Mouse (Mus musculus): ENCODE measurements around the gene Synrg. TPM values are rescaled to one million over a fixed set of nuclear protein-coding genes. Genes with fewer than 3 reads are reported as not detected.
A peak's percentile ranks its signal among the peaks of the same experiment; 100 is the strongest.

The Synrg gene
- total RNA-seq (2021): 10 to 100 TPM; 40.4 to 40.6 TPM
- long read RNA-seq, experiment 1, partial matches to known transcripts: 8 of 50 reads
- long read RNA-seq, experiment 1, other reads (novel, unspliced or antisense): 38 of 50 reads
- long read RNA-seq, experiment 2, transcript Synrg-207 (23 exons, 3,990 nt): major isoform, 5 of 41 reads
- long read RNA-seq, experiment 2, partial matches to known transcripts: 11 of 41 reads
- long read RNA-seq, experiment 2, other reads (novel, unspliced or antisense): 24 of 41 reads

DNA sequence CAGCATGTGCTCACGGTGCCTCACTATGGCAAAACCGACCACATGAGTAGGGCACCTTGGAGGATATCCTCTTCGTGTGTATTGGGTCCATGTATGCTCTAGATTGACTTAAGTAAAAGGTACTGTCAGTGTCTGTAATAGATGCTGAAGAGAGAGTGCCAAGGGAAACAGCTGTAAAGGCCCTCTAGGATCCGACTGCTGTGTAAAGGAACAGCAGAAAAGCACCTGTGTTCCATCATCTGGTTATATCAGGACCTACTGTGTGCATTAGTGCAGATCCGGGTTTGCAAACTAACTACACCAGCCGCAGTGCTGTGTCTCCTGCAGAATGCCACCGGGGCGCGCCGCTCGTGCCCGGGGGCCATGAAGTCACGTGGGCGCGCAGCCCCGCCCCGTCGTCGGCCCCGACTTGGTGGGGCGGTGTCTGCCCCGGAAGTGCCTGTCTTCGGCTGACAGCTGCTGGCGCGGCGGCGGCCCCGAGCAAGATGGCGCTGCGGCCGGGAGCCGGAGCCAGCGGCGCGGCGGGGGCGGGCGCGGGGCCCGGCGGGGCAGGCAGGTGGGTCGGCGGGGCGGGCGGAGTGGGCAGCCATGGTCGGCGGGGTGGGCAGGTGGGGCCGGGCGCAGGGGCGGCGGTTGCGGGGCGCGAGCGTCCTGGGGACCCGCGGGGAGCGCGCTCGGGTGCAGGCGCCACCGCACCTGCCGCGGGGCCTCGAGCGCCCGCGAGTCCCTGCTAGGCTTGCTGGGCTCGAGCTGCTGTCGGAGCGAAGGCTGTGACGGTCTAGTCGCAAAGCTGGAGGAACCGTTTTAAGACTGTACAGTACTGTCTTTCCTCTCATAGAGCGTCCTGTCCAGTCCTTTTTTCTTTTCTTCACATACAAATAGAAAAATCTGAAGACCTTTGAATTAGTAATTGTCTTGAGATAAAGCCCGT lies at the start of gene Synrg:
Gene Synrg (plus strand): TSS at position 438 of the 931 bp plus-strand sequence.
- DNase-seq (ENCODE audit: low spot score): peak; percentile 89

DNA sequence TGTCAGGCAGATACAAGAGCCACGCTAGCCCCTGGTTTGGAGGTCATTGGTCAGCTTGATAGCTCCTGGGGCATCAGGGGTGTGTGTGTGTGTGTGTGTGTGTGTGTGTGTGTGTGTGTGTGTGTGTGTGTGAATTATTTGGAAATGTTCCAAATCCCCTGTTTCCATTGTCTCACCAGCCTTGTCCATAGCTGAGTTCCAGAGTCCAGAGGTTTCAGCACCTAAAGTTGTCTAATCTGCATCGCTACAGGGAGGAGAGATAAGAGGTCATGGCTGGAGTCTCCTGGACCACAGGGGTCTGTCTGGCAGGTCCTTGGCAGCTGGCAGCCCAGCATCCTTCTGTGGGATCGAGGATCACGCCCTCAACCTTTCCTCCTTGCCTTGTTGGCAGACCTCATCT lies 49.7 kb upstream of the Synrg start:
- no peak for DNase-seq (ENCODE audit: low spot score)

DNA sequence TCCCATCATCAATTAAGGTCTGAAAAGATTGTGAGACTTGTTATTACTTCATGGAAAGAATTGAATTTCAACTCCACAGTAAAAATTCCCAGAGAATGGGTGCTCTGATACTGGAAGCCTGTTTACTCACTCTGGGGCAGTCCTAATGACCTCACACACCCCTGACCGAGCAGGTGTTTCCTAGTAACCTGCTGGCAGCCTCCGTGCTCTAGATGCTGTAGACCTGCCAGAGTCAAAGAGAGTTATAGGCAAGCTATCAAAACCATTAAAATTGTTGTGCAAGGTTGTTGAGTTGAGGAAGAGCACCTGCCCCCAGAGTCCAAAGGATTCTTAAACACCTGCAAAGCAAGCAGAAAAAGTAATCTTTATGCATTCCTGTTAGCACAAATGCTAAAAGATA lies 41.6 kb upstream of the Synrg start:
- DNase-seq (ENCODE audit: low spot score): no peak

DNA sequence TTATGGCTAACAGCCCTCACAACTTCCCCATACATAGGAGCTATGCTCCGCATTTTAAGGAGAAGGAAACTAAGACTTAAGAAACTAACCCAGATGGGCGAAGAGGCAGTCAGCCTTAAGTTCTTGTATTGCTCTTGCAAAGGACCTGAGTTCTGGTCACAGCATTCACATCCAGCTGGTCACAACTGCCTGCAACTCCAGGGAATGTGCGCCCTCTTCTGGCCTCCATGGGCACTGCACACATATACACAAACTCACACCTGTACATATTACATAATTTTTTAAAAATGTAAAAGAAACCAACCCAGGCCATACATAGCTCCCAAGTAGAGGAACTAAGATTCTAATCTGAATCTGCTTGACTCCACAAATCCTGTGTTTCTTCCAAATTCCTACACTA lies 37.1 kb upstream of the Synrg start:
- DNase-seq (ENCODE audit: low spot score): no peak

DNA sequence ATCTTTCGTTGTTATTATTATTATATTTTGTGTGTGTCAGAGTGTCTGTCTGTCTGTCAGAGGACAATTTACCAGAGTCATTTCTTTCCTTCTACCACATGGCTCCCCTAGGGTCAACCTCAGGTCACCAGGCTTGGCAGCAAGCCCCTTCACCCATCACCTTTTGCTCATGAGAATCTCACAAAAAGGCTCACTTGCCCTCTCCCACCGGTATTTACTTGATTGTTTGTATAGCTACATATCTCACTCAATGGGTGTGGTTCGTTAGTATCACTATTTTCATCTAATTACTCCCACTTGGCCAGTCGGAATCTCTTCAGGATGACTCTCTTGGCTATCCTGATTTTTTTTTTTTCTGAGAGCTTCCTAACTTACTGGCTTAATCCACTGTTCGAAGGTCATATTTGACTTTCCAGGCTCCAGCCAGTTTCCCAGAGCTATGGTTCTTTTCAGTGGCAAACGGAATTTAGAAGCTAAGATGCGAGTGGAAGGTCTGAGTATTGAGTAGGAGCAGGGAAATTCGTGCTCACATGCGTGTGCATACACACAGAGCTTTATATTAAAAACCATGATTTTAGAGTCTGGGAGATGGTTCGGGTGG lies 31.6 kb upstream of the Synrg start:
- no peak for DNase-seq (ENCODE audit: low spot score)

DNA sequence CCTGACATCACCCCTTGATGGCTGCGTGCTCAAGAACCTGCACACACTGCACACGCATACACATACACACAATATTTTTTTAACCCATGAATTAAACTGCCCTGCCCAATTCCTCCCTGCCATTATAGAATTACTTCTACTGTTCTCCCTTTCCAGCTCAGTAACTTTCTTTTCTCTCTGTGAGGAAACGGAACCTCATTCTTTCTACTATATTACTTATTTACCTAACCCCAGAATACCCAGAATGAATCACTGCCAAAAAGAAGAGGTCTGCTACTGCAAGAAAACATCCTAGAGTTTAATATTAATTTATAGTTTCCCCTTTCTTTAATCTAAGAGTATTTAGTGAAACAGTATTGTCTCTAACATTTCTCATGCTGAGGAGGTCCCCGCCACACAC lies 30.9 kb upstream of the Synrg start:
- no peak for DNase-seq (ENCODE audit: low spot score)

DNA sequence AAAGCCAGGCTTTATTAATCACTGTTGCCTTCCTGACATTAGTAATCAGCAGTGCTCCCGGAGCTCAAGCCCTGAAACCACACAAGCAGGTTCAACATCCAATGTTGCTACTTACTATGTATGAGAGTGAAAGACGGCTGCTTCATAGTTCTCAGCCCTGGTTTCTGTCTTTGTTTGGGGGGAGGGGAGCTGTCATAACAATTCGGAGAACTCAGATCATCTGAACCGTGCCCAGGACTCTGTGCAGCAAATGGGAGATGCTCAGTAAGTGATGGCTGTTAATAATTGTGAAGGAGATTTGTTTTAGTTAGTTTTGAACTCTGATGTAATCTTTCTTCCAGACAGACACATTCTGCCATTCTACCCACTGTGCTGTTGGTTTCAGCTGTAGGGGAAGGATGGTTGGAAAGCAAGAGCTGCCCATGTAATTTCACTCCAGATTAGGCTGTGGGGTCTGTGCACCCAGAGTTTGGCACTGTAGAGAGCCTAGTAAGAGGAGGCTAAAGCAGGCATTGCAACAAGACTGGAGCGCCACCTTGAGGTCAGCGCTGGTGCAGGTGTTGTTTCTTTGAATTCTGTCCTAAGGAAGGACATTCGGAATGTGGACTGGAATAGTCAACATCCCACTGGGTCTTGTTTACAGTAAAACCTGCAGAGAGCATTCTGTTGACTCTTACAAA lies 28.1 kb upstream of the Synrg start:
- DNase-seq (ENCODE audit: low spot score): peak; percentile 51

DNA sequence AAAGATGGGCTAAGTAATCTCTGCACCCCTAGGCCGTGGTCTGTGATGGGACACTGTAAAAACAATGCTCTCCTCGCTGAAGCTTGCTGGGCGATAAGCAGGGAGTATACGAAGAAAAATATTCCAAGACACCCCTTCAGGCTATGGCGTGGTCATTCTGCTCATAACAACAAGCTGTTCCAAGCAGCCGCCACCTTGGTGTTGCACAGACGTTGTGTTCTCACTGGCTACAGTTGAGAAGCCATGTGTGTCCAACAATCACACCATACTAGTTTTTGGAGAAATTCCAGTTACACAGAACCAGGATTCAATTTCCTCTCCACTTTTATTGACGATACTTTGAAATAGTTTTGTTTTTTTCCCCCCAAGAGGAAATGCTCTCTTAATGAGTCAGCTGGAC lies 25.7 kb upstream of the Synrg start:
- DNase-seq (ENCODE audit: low spot score): no peak

DNA sequence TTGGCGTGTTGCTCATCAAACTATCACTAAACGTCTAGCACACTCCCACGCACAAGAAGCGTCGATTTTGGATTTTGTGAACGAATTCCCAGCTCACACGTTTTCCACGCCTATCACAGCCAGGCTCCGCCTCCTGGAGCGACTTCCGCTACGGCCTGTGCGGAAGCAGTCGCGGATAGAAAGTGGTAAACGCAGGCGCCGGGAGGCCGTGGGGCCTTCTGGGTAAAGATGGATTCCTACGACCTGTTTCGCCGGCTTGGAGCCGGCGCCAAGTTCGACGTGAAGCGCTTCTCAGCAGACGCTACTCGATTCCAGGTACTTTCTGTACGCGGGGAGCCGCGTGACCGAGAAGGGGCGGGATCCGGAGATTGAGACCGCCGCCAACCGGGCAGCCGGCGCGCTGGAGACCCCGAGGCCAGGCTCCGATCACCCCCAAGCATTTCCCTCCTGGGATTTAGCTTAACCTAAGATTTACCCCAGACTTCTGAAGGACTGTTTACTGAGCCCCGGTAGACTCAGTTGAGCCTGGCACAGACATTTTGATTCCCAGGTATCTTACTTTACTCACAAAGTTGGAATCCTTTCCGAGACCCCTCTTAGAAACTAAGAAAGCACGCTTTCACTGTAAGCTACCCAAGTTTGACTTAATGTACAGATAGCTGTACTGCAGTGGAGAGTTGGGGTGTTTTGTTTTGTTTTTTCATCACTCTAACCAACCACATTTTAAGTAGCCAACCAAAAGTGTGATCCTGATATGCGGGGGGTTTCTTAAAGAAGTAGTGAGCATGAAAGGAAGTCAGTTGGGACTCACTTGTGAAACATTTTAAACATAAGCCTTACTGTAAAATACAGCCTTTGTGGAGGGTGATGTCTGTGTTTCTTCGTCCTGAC lies 22.0 kb upstream of the Synrg start, which contains the start of gene Ddx52:
Gene Ddx52 (plus strand): TSS at position 113 of the 891 bp plus-strand sequence.
- peak; percentile 88 for DNase-seq (ENCODE audit: low spot score)

DNA sequence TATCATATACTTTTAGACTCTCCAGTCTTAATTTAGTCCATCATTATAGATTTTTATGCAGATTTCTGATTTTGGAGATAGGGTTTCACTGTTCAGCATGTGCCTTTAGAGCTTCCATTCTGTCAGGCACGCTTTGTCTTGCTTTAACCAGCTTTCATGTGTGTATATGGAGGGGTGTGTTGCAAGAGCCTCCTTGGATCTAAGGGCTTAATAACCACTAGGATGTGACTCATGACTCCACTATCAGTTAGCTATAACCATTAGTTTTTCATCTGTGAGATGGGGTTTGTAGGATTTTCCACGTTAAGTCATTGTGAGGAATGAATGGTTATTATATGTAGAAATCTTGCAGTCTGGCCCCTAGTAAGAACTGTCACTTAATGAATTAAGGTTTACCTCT lies 7.4 kb upstream of the Synrg start:
- DNase-seq (ENCODE audit: low spot score): no peak

DNA sequence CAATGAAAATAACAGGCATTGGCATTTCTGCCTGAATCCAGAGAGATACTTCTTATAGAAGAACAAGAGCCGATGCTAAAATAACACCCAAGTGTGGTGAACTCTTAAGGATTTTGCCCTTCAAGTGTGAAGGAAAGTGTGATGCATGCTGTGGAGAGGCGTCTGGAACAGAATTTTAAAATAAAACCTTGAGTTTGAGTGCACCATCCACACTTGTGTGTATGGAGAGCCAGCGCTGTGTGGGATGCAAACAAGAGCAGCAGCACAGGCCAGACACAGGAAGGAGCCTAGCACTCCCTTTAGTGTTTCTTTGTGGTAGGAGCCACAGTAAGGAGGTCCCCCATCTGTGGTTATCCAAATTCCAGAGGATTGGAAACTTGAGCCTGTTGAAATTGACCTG lies 2.2 kb upstream of the Synrg start:
- no peak for DNase-seq (ENCODE audit: low spot score)

DNA sequence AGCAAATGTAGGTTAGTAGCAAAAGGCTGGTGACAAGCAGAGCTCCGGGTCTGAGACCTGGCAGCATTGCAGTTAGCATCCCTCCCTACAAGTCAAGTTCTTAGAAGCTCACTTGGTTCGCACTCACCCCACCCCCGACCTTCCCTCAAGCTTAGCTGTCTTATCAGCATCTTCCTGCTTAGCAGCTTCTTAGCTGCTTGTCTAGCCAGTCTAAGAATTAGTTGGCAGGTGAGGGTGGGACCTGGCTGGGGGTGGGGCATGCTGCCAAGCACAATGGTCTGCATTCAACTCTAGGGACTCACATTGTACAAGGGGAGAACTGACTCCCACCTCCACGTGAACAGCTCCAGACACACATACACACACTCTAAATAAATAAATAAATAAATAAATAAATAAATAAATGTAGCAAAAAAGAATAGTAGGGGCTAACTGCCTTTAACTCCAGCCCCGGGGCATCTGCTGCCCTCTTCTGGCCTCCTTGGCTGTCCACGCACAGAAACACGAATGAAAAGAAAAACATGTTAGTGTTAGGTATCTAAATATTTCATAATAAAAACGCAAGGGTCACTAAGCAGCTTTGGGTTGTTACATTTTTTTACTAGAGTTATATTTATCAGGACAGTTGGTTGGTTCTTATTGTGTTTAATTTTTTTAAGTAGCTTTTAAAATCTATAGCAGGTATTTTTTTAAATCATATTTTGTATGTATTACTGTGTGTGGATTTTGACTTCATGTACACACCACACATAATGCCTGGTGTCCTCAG lies 3.4 kb downstream of the Synrg start:
- DNase-seq (ENCODE audit: low spot score): no peak

DNA sequence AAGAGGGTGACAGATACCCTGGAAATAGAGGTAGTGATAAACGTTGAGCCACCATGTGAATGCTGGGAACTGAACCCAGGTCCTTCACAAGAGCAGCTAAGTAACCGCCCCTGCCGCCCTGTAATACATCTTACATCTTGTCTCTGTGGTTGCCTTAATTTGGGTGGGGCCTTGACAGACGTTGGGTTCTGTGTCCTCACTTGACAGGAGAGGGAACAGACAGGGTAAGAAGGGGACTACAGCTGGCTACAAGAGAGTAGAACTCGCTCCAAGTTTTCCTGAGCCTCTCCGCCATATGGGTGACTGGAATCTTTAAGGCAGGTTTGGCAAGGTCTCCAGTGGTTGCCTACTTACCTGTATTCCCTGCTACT lies 4.0 kb downstream of the Synrg start:
- no peak for DNase-seq (ENCODE audit: low spot score)

DNA sequence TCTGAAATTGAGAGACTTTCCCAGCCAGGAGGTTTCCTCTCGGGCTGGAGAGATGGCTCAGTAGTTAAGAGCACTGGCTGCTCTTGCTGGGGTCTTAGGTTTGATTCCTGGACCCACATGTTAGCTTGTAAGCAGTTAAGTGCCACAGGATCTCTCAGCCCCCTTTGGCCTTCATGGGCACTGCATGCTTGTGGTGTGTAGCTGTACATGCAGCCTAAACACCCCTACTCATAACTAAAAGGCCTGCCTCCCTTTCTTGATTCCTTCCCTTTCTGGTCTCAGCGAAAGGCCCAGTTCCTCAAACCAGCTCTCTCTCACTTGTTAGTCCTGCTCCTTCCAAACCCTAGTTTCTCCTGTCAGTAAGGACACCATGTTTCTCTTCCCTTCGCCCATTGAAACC lies 4.8 kb downstream of the Synrg start:
- no peak for DNase-seq (ENCODE audit: low spot score)

DNA sequence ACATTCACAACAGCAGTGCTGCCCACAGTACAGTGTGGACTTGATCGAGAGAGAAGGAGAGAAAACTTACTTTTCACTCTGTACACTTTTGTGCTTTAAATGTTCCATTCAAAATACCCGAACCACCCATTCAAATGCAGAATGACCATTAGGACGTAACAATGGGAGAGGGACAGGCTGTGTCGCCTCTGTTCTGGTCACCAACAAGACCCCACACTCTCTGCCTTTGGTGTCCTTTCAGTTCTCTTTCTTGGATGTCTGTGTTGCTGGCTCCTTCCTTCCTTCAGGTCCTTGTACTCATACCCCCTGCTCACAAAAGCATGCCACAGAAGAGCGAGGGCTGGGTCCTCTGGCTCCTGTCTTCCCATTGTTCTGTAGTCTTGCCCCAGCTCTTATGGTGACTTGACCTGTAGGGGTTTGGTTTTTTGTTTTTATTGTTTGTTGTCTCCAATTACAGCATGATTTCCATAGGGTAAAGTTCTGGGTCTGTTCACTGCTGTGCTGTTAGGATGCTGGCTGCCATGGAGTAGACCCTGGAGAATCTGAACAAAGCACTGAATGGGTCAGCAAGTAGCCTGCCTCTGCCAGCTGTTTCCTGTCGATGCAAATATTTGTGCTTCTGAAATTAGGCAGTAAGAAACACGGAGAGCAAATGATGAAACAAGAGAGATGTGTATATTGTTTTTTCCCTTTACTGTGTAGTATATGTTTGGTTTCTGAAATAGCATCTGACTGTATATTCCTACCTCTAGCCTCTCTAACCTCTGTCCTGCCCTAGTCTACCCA lies 10.5 kb downstream of the Synrg start:
- DNase-seq (ENCODE audit: low spot score): no peak

DNA sequence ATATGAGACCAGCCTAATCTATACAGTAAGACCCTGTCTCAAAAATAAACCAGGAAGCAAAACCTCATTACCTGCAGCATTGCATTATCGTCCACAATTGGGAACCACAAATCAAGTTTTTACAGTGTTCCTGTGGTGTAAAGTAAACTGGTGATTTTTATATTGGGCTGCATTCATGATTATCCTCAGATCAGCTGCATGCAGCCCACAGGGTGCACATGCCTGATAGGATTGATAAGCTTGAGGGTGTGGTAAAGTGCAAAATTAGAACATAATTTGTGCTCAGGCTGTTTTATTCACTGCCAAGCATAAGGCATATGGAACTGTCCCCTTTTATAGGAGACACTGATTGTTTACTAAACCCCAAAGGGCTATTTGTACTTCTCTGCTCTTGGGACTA lies 11.3 kb downstream of the Synrg start:
- DNase-seq (ENCODE audit: low spot score): no peak

DNA sequence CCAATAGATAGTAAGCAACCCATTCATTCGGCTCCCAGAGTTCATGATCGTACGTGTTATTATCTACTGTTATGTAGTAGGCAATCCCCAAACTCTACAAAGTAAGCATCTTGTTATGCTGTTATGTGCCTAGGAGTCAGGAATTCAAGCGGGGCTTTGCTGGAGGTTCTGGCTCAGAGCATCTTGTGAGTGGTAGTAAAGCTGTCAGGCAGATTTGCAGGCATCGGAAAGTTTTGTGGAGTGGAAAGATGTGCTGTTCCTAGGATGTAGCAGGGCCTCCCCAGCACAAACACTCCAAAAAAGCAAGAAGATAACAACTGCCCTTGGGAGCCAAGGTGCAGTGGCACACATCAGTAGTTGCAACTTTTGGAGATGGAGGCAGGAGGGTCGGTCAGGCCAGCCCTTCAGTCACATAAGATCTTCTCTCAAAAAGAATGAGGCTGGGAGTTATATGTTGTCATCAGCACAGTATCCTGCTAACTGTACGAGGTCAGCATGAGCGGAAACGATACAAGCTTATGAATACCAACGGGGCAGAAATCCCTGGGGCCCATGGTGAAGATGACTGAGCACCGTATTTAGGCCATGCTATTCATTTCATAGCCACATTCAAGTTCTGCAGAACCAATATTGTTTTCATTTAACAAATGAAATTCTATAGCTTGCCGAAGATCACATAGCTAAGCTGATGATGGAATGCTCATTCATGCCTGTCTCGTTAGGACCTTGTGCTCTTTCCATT lies 12.2 kb downstream of the Synrg start:
- DNase-seq (ENCODE audit: low spot score): no peak

DNA sequence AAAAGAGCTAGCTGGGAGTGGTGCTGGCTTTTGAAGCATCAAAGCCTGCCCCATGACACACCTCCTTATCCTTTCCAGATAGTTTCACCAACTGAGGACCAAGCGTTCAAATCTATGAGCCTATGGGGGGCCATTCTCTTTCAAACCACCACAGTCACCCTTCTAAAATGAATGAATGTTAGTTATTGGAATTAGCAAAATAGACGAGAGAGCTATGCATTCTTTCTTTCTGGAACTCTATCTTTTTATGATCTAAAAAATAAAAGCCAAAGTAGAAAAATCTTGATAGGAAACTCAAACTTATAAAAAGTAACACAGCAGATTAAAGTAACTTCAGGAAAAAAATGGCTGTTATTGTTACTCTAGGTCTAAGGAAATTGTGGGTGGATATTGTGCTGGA lies 13.6 kb downstream of the Synrg start:
- DNase-seq (ENCODE audit: low spot score): no peak

DNA sequence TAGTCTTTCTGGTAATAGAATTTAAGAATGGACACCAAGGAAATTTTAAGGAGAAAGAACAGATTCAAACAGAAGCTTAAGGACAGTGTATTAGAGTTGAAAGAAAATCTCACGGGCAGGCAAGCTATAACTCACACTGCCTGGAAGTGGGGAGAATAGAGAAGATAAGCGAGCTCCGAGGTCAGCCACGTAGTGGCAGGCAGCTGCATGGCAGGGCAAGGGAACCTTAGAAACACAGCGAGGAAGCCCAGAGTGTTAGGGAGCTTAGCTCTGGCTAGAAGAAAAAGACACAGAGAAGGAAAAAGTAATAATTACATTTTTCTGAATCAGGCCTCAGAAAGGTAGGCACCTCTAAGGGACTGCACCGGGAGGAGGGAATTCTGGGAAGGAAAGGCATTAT lies 15.8 kb downstream of the Synrg start:
- no peak for DNase-seq (ENCODE audit: low spot score)
